Mouse (Mus musculus) stomach, postnatal 0 days (tissue): Measurements from ENCODE around the gene Cers2.

ENCODE experiments used
- CTCF ChIP-seq: IDR thresholded peaks from 2 replicates; pipeline ENCODE4 v1.5.1; 2016; ENCODE audit warnings: antibody characterized with exemption, low read depth, mild to moderate bottlenecking, moderate library complexity
- EP300 ChIP-seq: optimal IDR thresholded peaks from 2 replicates; pipeline ENCODE3; 2016; ENCODE audit warnings: antibody characterized with exemption

DNA sequence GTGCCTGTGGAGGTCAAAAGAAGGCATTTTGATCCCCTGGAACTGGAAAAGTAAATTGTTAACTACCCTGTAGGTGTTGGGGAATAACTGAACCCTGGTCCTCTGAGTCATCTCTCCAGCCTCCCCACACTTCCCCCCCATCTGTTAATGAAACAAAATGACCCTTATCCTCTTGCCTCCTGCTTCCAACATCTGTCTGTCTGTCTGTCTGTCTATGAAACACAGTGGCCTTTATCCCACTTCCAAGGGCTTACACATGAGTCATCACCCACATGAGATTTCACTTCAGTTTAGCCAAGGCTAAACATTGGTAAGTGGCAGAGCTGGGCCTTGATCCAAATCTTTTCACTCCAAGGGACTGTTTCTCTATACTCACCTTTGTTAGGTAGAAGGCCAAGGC lies 46.7 kb upstream of the Cers2 start:
- TF ChIP-seq CTCF (no peak), EP300 (no peak)
